Mouse (Mus musculus) midbrain, embryonic 16.5 days (tissue): Measurements from ENCODE around the gene Tbxa2r. TPM values are rescaled to one million over a fixed set of nuclear protein-coding genes. Genes with fewer than 3 reads are reported as not detected.
A peak's percentile ranks its signal among the peaks of the same experiment; 100 is the strongest.

Source experiments
- ATAC-seq: fragments of 200-750 bp; cut with Nextera tagmentation; 2 replicates; pipeline ENCODE4 v1.8.0; 2017; ENCODE audit warnings: moderate TSS enrichment
- H3K27ac ChIP-seq: fragments of 300-500 bp; sonication (generic); 2 replicates; pipeline ENCODE4 v1.5.1; 2014; ENCODE audit warnings: mild to moderate bottlenecking, low read length, mixed read lengths
- H3K27me3 ChIP-seq: fragments of 300-500 bp; sonication (generic); 2 replicates; pipeline ENCODE4 v1.6.1; 2014; ENCODE audit warnings: low read depth, low read length, mixed read lengths; ENCODE audit not compliant: control insufficient read depth, insufficient read depth
- H3K36me3 ChIP-seq: fragments of 300-500 bp; sonication (generic); 2 replicates; pipeline ENCODE4 v1.6.1; 2014; ENCODE audit warnings: mild to moderate bottlenecking, low read length, moderate library complexity, mixed read lengths; ENCODE audit not compliant: control insufficient read depth, insufficient read depth
- H3K4me1 ChIP-seq: fragments of 300-500 bp; sonication (generic); 2 replicates; pipeline ENCODE4 v1.6.1; 2014; ENCODE audit warnings: mild to moderate bottlenecking, low read length, mixed read lengths; ENCODE audit not compliant: control insufficient read depth, insufficient read depth
- H3K4me2 ChIP-seq: fragments of 300-500 bp; sonication (generic); 2 replicates; pipeline ENCODE4 v1.6.1; 2014; ENCODE audit warnings: mild to moderate bottlenecking, low read length, mixed read lengths
- H3K4me3 ChIP-seq: fragments of 300-500 bp; sonication (generic); 2 replicates; pipeline ENCODE4 v1.5.1; 2014; ENCODE audit warnings: low read depth, mild to moderate bottlenecking, low read length, moderate library complexity, mixed read lengths
- H3K9ac ChIP-seq: fragments of 300-500 bp; sonication (generic); 2 replicates; pipeline ENCODE4 v1.6.1; 2014; ENCODE audit warnings: low read depth, low read length, mixed read lengths
- H3K9me3 ChIP-seq: fragments of 300-500 bp; sonication (generic); replicated peaks from 2 replicates; pipeline ENCODE4 v1.6.1; 2014; ENCODE audit warnings: mild to moderate bottlenecking, low read length, mixed read lengths; ENCODE audit not compliant: control insufficient read depth, poor library complexity, severe bottlenecking
- WGBS: fragments of 180-500 bp; shearing (Covaris S2); extraction: QIAGEN DNeasy Blood & Tissue Kit; methylation state at CpG from one replicate; pipeline ENCODE4 v1.1.7; 2014; 5-methylcytosine and 5-hydroxymethylcytosine counted together
- polyA plus RNA-seq: library from polyadenylated mRNA; unstranded; fragments of >200 nt; fragmentation: Nextera tagmentation; extraction: Ambion mirVana; gene quantifications from 2 replicates; pipeline ENCODE4 v1.2.1, GENCODE M21; 2015

The Tbxa2r gene
- polyA plus RNA-seq: 4.8 and 5.2 TPM in 2 replicates

DNA sequence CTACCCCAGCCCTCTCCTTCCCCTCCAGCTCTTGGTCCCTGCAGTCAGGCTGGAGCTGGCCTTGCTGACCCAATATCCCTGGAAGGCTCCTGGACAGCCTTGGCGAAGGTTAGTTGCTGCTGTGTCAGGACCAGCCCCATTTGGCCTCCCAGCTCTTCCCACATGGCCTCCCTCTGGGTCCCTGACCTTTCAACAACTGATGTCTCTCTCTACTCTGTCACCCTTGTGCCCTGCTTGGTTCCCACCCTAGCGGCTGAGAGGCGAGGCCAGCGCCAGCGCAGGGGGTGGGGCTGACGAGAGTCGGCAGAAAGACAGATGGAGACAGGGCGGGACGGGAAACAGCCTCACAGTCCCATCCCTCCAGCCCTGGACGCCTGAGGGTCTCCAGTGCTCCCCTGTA lies at the start of gene Tbxa2r:
TSS of gene Tbxa2r (plus strand) at position 346 of the 400 bp plus-strand sequence.
- Histone ChIP-seq H3K27ac (no peak within 1 kb of the TSS), H3K36me3 (peaks cover 31% of the 10 kb centered on the region), H3K4me1 (no peaks in the 10 kb centered on the region), H3K4me2 (no peak within 1 kb of the TSS), H3K27me3 (peaks cover 16% of the 10 kb centered on the region), H3K4me3 (no peak within 1 kb of the TSS), H3K9ac (0 out of 2 replicates have a peak within 1 kb of the TSS, but pooled peaks have one; percentile 20), H3K9me3 (no peaks in the 10 kb centered on the region)
- no peak for ATAC-seq
- WGBS: 21% methylated on average over 4 of the region's 10 CpGs

DNA sequence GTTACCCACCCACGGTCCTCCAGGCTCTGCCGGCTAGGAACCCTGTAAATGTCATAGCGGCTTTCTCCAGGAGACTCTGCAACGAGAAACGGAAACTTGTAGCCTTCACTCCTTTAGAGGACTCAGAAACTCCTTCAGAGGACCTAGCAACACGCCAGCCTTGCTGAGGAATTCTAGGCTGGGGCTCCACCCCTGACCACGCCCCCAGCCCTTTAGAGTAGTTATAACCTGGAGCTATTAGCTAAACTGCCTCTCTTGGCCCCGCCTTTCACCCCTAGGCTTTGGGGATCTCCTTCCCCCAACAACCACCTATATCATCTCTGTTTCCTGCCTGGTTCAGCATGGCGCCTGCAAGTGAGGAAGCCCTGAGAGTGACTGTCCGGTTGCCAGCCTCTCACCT lies 49.0 kb upstream of the Tbxa2r start:
- Histone ChIP-seq H3K4me3 (no peak overlapping the region), H3K27ac (no peak overlapping the region), H3K27me3 (peaks cover 3% of the 10 kb centered on the region; the same call in 1 of the 2 replicates), H3K9ac (no peak overlapping the region), H3K9me3 (no peaks in the 10 kb centered on the region), H3K4me2 (no peak overlapping the region), H3K36me3 (no peaks in the 10 kb centered on the region), H3K4me1 (no peaks in the 10 kb centered on the region)
- 47% methylated on average over 10 of the region's 10 CpGs for WGBS
- ATAC-seq: no peak

DNA sequence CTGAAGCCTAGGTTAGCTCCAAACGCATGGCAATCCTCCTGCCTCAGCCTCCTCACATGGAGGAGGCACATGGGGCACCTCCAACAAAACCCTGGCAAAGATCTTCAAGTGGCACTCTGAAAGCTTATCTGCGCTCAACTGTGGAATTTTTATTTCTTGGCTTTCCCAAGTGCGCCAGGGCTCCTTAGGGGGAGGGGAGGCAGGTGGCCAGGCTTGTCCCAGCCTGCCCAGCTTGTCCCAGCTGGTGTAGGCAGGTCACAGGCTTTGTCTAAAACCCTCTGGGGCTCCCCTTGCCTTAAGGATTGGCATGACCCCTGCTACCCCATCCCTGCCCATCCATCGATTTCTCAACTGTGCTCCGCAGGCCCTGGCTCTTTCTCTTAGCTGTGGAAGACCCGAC lies 44.3 kb upstream of the Tbxa2r start:
- Histone ChIP-seq H3K4me3 (no peak overlapping the region), H3K9me3 (no peaks in the 10 kb centered on the region), H3K4me2 (no peak overlapping the region), H3K36me3 (no peaks in the 10 kb centered on the region), H3K4me1 (peaks cover 7% of the 10 kb centered on the region; the same call in 1 of the 2 replicates), H3K9ac (no peak overlapping the region), H3K27ac (no peak overlapping the region), H3K27me3 (peaks cover 15% of the 10 kb centered on the region)
- 51% methylated on average over 6 of the region's 6 CpGs for WGBS
- ATAC-seq: no peak

DNA sequence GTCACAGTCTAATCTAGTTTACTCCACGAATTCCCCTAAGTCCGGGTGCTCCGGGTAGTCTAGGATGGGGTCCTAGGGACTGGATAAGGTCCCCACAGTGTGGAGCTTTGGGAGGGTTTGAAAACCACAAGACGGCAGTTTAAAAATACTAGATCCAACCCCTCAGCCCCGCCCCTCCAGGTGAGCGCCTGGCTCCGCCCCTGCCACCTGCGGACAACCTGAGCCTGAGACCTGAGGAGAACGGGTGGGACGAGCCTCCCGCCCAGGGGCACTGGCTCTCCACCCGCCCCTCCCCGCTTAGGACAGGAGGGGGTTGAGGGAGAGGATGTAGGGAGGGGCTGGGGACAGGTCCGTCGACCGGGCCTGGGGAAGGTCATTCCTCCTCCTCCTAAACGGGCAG lies 43.8 kb upstream of the Tbxa2r start:
- no peak overlapping the region for H3K27ac ChIP-seq
- H3K4me3 ChIP-seq: 0 out of 2 replicates have a peak overlapping the region, but pooled peaks have one; percentile 52
- H3K9ac ChIP-seq: peak overlapping the region; percentile 76; the same call in 1 of the 2 replicates
- ATAC-seq: no peak
- peak overlapping the region; percentile 86; the same call in 1 of the 2 replicates for H3K4me2 ChIP-seq
- H3K27me3 ChIP-seq: peaks cover 15% of the 10 kb centered on the region
- 14% methylated on average over 17 of the region's 17 CpGs for WGBS
- no peaks in the 10 kb centered on the region for H3K36me3 ChIP-seq
- H3K4me1 ChIP-seq: peaks cover 7% of the 10 kb centered on the region; the same call in 1 of the 2 replicates
- no peaks in the 10 kb centered on the region for H3K9me3 ChIP-seq

DNA sequence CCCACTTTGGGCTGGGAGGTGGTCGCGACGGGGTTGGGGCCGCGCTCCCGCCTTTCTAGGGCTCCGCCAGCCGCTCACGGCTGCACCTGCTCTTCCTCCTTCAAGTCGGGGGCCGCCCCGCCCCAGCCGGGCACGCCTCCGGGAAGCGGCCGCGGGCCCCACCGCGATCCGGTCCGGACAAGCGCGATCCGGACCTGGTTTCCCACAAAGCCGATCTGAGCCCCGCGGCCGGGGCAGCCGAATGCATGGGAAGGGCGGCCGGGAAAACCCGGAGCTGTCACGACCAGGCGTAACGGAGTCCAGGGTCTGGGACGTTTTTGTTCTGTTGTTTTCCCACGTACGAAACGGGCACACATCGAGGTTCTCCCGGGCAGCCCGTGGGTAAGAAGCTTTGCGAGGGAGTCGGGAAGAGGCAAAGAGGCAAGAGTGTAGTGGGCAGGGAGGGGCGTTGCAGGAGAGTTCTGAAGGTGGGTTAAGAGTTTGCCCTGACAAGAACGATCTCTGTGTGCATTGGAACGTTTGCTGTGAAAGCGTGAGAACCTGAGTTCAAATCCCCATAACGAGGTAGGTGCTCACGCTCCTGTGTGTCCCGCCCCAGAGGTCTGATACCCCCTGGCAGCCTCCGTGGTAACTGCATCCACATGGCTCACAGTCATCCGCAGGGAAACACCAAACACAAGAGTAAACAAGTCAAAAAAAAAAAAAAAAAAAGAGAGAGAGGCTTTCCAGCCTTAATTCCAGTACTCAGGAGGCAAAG lies 42.7 kb upstream of the Tbxa2r start:
- Histone ChIP-seq H3K9ac (peak overlapping the region; percentile 76), H3K9me3 (no peaks in the 10 kb centered on the region), H3K4me1 (peaks cover 7% of the 10 kb centered on the region; the same call in 1 of the 2 replicates), H3K27ac (0 out of 2 replicates have a peak overlapping the region, but pooled peaks have one; percentile 12), H3K4me3 (peak overlapping the region; percentile 52), H3K27me3 (peaks cover 24% of the 10 kb centered on the region), H3K36me3 (no peaks in the 10 kb centered on the region), H3K4me2 (peak overlapping the region; percentile 86)
- 2% methylated on average over 54 of the region's 54 CpGs for WGBS
- ATAC-seq: peak; percentile 66

DNA sequence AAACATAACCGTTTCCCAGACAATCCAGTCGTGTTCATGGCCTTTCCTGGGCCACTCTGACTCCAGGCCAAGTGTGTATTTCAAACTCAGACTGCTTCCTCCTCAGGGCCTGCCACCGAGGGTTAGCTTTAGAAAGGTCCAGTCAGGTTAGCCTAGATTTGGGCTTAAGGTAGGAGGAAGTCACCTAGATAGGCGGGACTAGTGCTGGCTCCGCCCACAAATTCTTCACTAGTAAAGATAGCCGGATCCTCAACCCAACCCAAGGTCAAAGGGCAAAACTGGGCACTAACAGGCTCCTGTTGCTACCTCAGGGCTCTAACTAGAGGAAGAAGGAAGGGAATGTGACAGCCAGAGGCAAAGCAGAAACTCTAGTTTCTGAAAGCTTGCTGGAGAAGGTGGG lies 41.9 kb upstream of the Tbxa2r start:
- no peak overlapping the region for H3K4me3 ChIP-seq
- H3K4me2 ChIP-seq: no peak overlapping the region
- H3K27me3 ChIP-seq: peaks cover 28% of the 10 kb centered on the region
- no peaks in the 10 kb centered on the region for H3K36me3 ChIP-seq
- H3K9ac ChIP-seq: no peak overlapping the region
- H3K9me3 ChIP-seq: no peaks in the 10 kb centered on the region
- peaks cover 7% of the 10 kb centered on the region; the same call in 1 of the 2 replicates for H3K4me1 ChIP-seq
- no peak for ATAC-seq
- no peak overlapping the region for H3K27ac ChIP-seq
- 50% methylated on average over 6 of the region's 6 CpGs for WGBS

DNA sequence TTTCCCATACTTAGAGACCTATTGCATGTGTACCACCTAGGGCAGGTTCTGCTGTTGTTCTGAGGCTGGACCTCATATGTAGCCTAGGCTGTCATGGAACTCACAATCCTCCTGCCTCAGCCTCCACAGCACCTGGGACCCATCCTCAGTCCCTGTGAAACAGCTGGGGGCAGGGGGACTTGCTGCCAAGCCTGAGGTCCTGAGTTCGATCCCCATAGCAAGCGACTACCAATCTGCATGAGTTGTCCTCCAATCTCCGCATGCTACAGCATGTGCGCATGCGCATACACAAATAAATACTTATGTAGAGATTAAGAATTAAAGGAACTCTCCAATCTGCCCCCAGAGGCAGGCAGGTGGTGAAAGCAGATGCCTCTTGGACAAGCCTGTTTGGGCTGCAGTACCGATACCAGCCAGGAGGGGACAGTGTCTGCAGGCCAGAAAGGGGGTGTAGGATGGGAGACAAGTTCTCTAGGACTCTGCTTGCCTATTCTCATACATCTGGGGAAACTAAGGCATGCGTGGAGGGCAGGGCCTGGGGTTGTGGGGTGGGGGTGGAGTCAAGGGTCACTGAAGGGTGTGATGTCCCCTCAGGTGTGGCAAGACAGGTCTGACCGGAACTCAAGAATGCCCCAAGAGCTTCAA lies 40.9 kb upstream of the Tbxa2r start:
- H3K27ac ChIP-seq: no peak overlapping the region
- H3K4me3 ChIP-seq: no peak overlapping the region
- H3K36me3 ChIP-seq: no peaks in the 10 kb centered on the region
- peaks cover 28% of the 10 kb centered on the region for H3K27me3 ChIP-seq
- no peaks in the 10 kb centered on the region for H3K9me3 ChIP-seq
- no peak for ATAC-seq
- peaks cover 7% of the 10 kb centered on the region; the same call in 1 of the 2 replicates for H3K4me1 ChIP-seq
- WGBS: 67% methylated on average over 8 of the region's 8 CpGs
- H3K9ac ChIP-seq: no peak overlapping the region
- H3K4me2 ChIP-seq: no peak overlapping the region

DNA sequence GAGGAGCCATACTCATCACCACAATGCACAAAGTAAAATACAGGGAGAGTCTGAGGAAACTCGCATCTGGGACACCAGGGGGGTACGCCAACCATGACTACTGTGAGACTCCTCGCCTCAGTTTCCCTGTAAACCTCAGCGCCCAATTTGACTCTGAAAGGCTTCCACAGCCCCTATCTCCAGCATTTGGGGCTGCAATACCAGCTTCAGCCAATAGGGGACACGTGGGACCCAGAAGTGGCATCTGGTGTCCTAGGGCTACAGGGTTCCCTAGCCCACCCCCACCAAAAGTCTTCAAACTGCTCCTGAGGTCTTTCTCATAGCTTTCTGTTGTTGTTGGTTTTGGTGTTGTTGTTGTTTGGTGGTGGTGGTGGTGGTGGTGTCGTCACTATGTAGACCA lies 39.9 kb upstream of the Tbxa2r start:
- Histone ChIP-seq H3K4me3 (no peak overlapping the region), H3K4me2 (no peak overlapping the region), H3K27me3 (peaks cover 28% of the 10 kb centered on the region), H3K36me3 (no peaks in the 10 kb centered on the region), H3K9ac (no peak overlapping the region), H3K9me3 (no peaks in the 10 kb centered on the region), H3K27ac (no peak overlapping the region), H3K4me1 (peaks cover 7% of the 10 kb centered on the region; the same call in 1 of the 2 replicates)
- no peak for ATAC-seq
- 36% methylated on average over 6 of the region's 6 CpGs for WGBS

DNA sequence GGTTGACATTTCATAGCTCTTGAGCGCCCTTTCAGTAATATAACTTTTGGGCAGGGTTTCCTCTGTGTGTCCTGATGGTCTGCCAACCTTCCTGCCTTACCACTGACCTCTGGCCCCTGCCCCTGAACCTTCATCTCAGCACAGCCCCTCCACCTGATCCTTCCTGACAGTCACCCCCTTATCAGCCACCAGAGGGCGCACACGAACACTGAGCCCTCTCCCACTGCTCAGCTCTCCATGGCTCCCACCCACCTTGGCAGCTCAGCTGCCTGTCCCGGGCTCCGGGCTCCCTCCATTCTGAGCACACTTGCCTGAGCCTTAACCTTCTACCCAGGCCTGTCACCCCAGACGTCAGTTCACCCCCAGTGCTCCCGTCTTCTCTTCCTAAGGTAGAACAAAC lies 39.3 kb upstream of the Tbxa2r start:
- H3K27me3 ChIP-seq: peaks cover 27% of the 10 kb centered on the region
- H3K9ac ChIP-seq: no peak overlapping the region
- H3K9me3 ChIP-seq: no peaks in the 10 kb centered on the region
- H3K36me3 ChIP-seq: no peaks in the 10 kb centered on the region
- under 1% methylated on average over 7 of the region's 7 CpGs for WGBS
- no peak overlapping the region for H3K27ac ChIP-seq
- H3K4me2 ChIP-seq: no peak overlapping the region
- no peak overlapping the region for H3K4me3 ChIP-seq
- ATAC-seq: no peak
- H3K4me1 ChIP-seq: peaks cover 11% of the 10 kb centered on the region
